Mouse (Mus musculus) spleen, adult 2 months (tissue): Measurements from ENCODE around the gene Iqsec2. TPM values are rescaled to one million over a fixed set of nuclear protein-coding genes. Genes with fewer than 3 reads are reported as not detected.

ENCODE experiments used
- DNase-seq, 2 experiments: peaks; one replicate each; pipeline versions ENCODE4 v3.0.0 to v3.0.0-alpha.2; 2012 to 2021; ENCODE audit warnings: low spot score in 2 of 2, low read depth in 1 of 2
- H3K27ac ChIP-seq: fragments of 200-500 bp; 2 replicates; pipeline ENCODE4 v1.5.1; 2012; ENCODE audit warnings: low read length, inconsistent platforms; ENCODE audit not compliant: insufficient read depth
- H3K27me3 ChIP-seq: fragments of 200-500 bp; 2 replicates; pipeline ENCODE4 v1.6.1; 2012; ENCODE audit warnings: mild to moderate bottlenecking, moderate library complexity, low read length, inconsistent platforms; ENCODE audit not compliant: control insufficient read depth, insufficient read depth
- H3K36me3 ChIP-seq: fragments of 200-500 bp; 2 replicates; pipeline ENCODE4 v1.6.1; 2012; ENCODE audit warnings: mild to moderate bottlenecking, low read length, inconsistent platforms; ENCODE audit not compliant: control insufficient read depth, insufficient read depth
- H3K4me1 ChIP-seq: fragments of 200-500 bp; 2 replicates; pipeline ENCODE4 v1.6.1; 2011; ENCODE audit warnings: inconsistent platforms; ENCODE audit not compliant: control insufficient read depth, insufficient read depth, insufficient read length
- H3K4me3 ChIP-seq: fragments of 200-500 bp; 2 replicates; pipeline ENCODE4 v1.5.1; 2011; ENCODE audit warnings: mild to moderate bottlenecking, inconsistent platforms; ENCODE audit not compliant: insufficient read depth, insufficient read length; ENCODE audit errors: extremely low read depth
- CTCF ChIP-seq: fragments of 200-500 bp; IDR thresholded peaks from 2 replicates; pipeline ENCODE4 v1.5.1; 2011; ENCODE audit warnings: mild to moderate bottlenecking, inconsistent platforms; ENCODE audit not compliant: insufficient read depth, insufficient read length, insufficient replicate concordance; ENCODE audit errors: extremely low read depth
- POLR2A ChIP-seq: fragments of 200-500 bp; IDR thresholded peaks from 2 replicates; pipeline ENCODE4 v1.6.1; 2011; ENCODE audit warnings: low read depth, low read length, inconsistent platforms
- WGBS: fragments of 180-500 bp; shearing (Covaris S2); methylation state at CpG from one replicate; pipeline ENCODE4 v1.1.7; 2018; 5-methylcytosine and 5-hydroxymethylcytosine counted together
- polyA plus RNA-seq: library from polyadenylated mRNA; depleted of rRNA; stranded (reverse); fragments of >200 nt; gene quantifications from 2 replicates; pipeline ENCODE4 v1.2.3, GENCODE M21; 2012

Gene Iqsec2
- polyA plus RNA-seq, 1 experiment = 6.6 TPM

GRCm38 (mm10) chrX:152146150-152146549 lies 2.1 kb downstream of the Iqsec2 start:
- no peak overlapping the region for H3K27ac ChIP-seq
- TF ChIP-seq POLR2A (no peak), CTCF (no peak)
- peaks cover 9% of the 10 kb centered on the region; the same call in 1 of the 2 replicates for H3K27me3 ChIP-seq
- H3K4me3 ChIP-seq = no peak overlapping the region
- 38% methylated on average over 1 of the region's 1 CpGs for WGBS
- H3K4me1 ChIP-seq = no peaks in the 10 kb centered on the region
- DNase-seq = no peak
- H3K36me3 ChIP-seq = no peaks in the 10 kb centered on the region

- no peak for TF ChIP-seq CTCF
- no peak for TF ChIP-seq POLR2A
- DNase-seq = no peak
- H3K36me3 ChIP-seq = no peaks in the 10 kb centered on the region
- no peak overlapping the region for H3K4me3 ChIP-seq
- no peaks in the 10 kb centered on the region for H3K4me1 ChIP-seq
- 73% methylated on average over 2 of the region's 2 CpGs for WGBS
- H3K27ac ChIP-seq = no peak overlapping the region
- H3K27me3 ChIP-seq = peaks cover 9% of the 10 kb centered on the region; the same call in 1 of the 2 replicates
Observed at GRCm38 (mm10) chrX:152146691-152147090, 2.6 kb downstream of the Iqsec2 start.

- H3K27ac ChIP-seq = no peak overlapping the region
- WGBS = 45% methylated on average over 5 of the region's 5 CpGs
- no peaks in the 10 kb centered on the region for H3K36me3 ChIP-seq
- no peak overlapping the region for H3K4me3 ChIP-seq
- H3K4me1 ChIP-seq = no peaks in the 10 kb centered on the region
- DNase-seq = peak; percentile 4 to 39
- peak; percentile 39; the same call in 1 of the 2 replicates for TF ChIP-seq CTCF
- no peak for TF ChIP-seq POLR2A
- H3K27me3 ChIP-seq = peaks cover 9% of the 10 kb centered on the region; the same call in 1 of the 2 replicates
Observed at GRCm38 (mm10) chrX:152147451-152148116, 3.5 kb downstream of the Iqsec2 start.

- no peak for DNase-seq
- whole genome bisulfite sequencing = 82% methylated on average over 5 of the region's 5 CpGs
- H3K27me3 ChIP-seq = peaks cover 9% of the 10 kb centered on the region; the same call in 1 of the 2 replicates
- no peak for TF ChIP-seq CTCF
- TF ChIP-seq POLR2A = no peak
- H3K4me3 ChIP-seq = no peak overlapping the region
- no peaks in the 10 kb centered on the region for H3K4me1 ChIP-seq
- H3K36me3 ChIP-seq = no peaks in the 10 kb centered on the region
- H3K27ac ChIP-seq = no peak overlapping the region
Observed at GRCm38 (mm10) chrX:152148706-152149105, 4.6 kb downstream of the Iqsec2 start.

- peak; percentile 9 to 38 for DNase-seq
- no peaks in the 10 kb centered on the region for H3K4me1 ChIP-seq
- WGBS = 17% methylated on average over 6 of the region's 6 CpGs
- no peak overlapping the region for H3K4me3 ChIP-seq
- no peak overlapping the region for H3K27ac ChIP-seq
- no peaks in the 10 kb centered on the region for H3K27me3 ChIP-seq
- no peaks in the 10 kb centered on the region for H3K36me3 ChIP-seq
- TF ChIP-seq CTCF = 0 out of 2 replicates have a peak, but pooled peaks have one; percentile 26
- TF ChIP-seq POLR2A = no peak
Observed at GRCm38 (mm10) chrX:152151709-152152108, 7.6 kb downstream of the Iqsec2 start.

- no peak for DNase-seq
- H3K4me1 ChIP-seq = no peaks in the 10 kb centered on the region
- H3K36me3 ChIP-seq = no peaks in the 10 kb centered on the region
- H3K27me3 ChIP-seq = no peaks in the 10 kb centered on the region
- H3K27ac ChIP-seq = no peak overlapping the region
- 85% methylated on average over 3 of the region's 3 CpGs for WGBS
- TF ChIP-seq CTCF (no peak), POLR2A (no peak)
- no peak overlapping the region for H3K4me3 ChIP-seq
Observed at GRCm38 (mm10) chrX:152158294-152158693, 14.2 kb downstream of the Iqsec2 start.

GRCm38 (mm10) chrX:152161404-152161803 lies 17.3 kb downstream of the Iqsec2 start:
- 88% methylated on average over 4 of the region's 4 CpGs for WGBS
- Histone ChIP-seq H3K4me1 (no peaks in the 10 kb centered on the region), H3K36me3 (no peaks in the 10 kb centered on the region), H3K27ac (no peak overlapping the region), H3K4me3 (no peak overlapping the region), H3K27me3 (no peaks in the 10 kb centered on the region)
- TF ChIP-seq POLR2A (no peak), CTCF (no peak)
- DNase-seq = no peak
